Mouse (Mus musculus) forebrain, embryonic 12.5 days (tissue): Measurements from ENCODE around the gene Zswim3. TPM values are rescaled to one million over a fixed set of nuclear protein-coding genes. Genes with fewer than 3 reads are reported as not detected.

Experiments
- ATAC-seq: fragments of 200-750 bp; cut with Nextera tagmentation; 2 replicates; pipeline ENCODE4 v1.8.0; 2017; ENCODE audit warnings: moderate TSS enrichment; ENCODE audit not compliant: low FRiP score
- H3K27ac ChIP-seq: fragments of 300-500 bp; sonication (generic); 2 replicates; pipeline ENCODE4 v1.5.1; 2016; ENCODE audit warnings: mild to moderate bottlenecking
- H3K27me3 ChIP-seq: fragments of 300-500 bp; sonication (generic); 2 replicates; pipeline ENCODE4 v1.6.1; 2016; ENCODE audit warnings: mild to moderate bottlenecking
- H3K36me3 ChIP-seq: fragments of 300-500 bp; sonication (generic); replicated peaks from 2 replicates; pipeline ENCODE4 v1.6.1; 2016; ENCODE audit warnings: mild to moderate bottlenecking
- H3K4me1 ChIP-seq: fragments of 300-500 bp; sonication (generic); 2 replicates; pipeline ENCODE4 v1.6.1; 2016
- H3K4me2 ChIP-seq: fragments of 300-500 bp; sonication (generic); 2 replicates; pipeline ENCODE4 v1.6.1; 2016; ENCODE audit warnings: mild to moderate bottlenecking, moderate library complexity
- H3K4me3 ChIP-seq: fragments of 300-500 bp; sonication (generic); replicated peaks from 2 replicates; pipeline ENCODE4 v1.5.1; 2016; ENCODE audit warnings: mild to moderate bottlenecking
- H3K9ac ChIP-seq: fragments of 300-500 bp; sonication (generic); 2 replicates; pipeline ENCODE4 v1.6.1; 2016; ENCODE audit warnings: mild to moderate bottlenecking
- H3K9me3 ChIP-seq: fragments of 300-500 bp; sonication (generic); 2 replicates; pipeline ENCODE4 v1.6.1; 2016
- WGBS: fragments of 180-500 bp; shearing (Covaris S2); methylation state at CpG from one replicate; pipeline ENCODE4 v1.1.7; 2016; 5-methylcytosine and 5-hydroxymethylcytosine counted together
- polyA plus RNA-seq: library from polyadenylated mRNA; unstranded; fragments of >200 nt; fragmentation: Nextera tagmentation; extraction: Ambion mirVana; gene quantifications from 2 replicates; pipeline ENCODE4 v1.2.1, GENCODE M21; 2016

The Zswim3 gene
- polyA plus RNA-seq, 1 experiment from 2014 or later: 10.7 TPM

GRCm38 (mm10) chr2:164822636-164823165, 17.8 kb downstream of the Zswim3 start, which contains the start of gene Zswim1:
Gene Zswim1 (plus strand): TSS chr2:164822686.
- peaks cover 15% of the 10 kb centered on the region for H3K4me1 ChIP-seq
- no peaks in the 10 kb centered on the region for H3K9me3 ChIP-seq
- peak within 1 kb of the TSS; percentile 64 for H3K4me3 ChIP-seq
- H3K36me3 ChIP-seq: peaks cover 47% of the 10 kb centered on the region
- peak; percentile 99 for ATAC-seq
- 1% methylated on average over 32 of the region's 32 CpGs for WGBS
- peak within 1 kb of the TSS; percentile 53 for H3K4me2 ChIP-seq
- H3K27ac ChIP-seq: peak within 1 kb of the TSS; percentile 88
- H3K9ac ChIP-seq: peak within 1 kb of the TSS; percentile 67
- H3K27me3 ChIP-seq: no peaks in the 10 kb centered on the region

GRCm38 (mm10) chr2:164823181-164823585, 18.3 kb downstream of the Zswim3 start:
- no peaks in the 10 kb centered on the region for H3K27me3 ChIP-seq
- ATAC-seq: peak; percentile 75
- H3K4me1 ChIP-seq: peaks cover 15% of the 10 kb centered on the region
- 3% methylated on average over 10 of the region's 10 CpGs for WGBS
- H3K4me3 ChIP-seq: peak overlapping the region; percentile 64
- H3K9me3 ChIP-seq: no peaks in the 10 kb centered on the region
- H3K4me2 ChIP-seq: peak overlapping the region; percentile 53
- peaks cover 52% of the 10 kb centered on the region for H3K36me3 ChIP-seq
- H3K9ac ChIP-seq: peak overlapping the region; percentile 67
- H3K27ac ChIP-seq: peak overlapping the region; percentile 88

- H3K4me3 ChIP-seq: no peak overlapping the region
- H3K36me3 ChIP-seq: peaks cover 54% of the 10 kb centered on the region
- ATAC-seq: no peak
- no peaks in the 10 kb centered on the region for H3K27me3 ChIP-seq
- peak overlapping the region; percentile 53 for H3K4me2 ChIP-seq
- H3K27ac ChIP-seq: no peak overlapping the region
- no peak overlapping the region for H3K9ac ChIP-seq
- peaks cover 15% of the 10 kb centered on the region for H3K4me1 ChIP-seq
- WGBS: 91% methylated on average over 4 of the region's 4 CpGs
- H3K9me3 ChIP-seq: no peaks in the 10 kb centered on the region
Observed at GRCm38 (mm10) chr2:164823969-164824368, 19.1 kb downstream of the Zswim3 start.

- Histone ChIP-seq H3K4me3 (no peak overlapping the region), H3K4me2 (no peak overlapping the region), H3K9me3 (no peaks in the 10 kb centered on the region), H3K9ac (no peak overlapping the region), H3K27ac (no peak overlapping the region), H3K36me3 (peaks cover 48% of the 10 kb centered on the region), H3K4me1 (peaks cover 15% of the 10 kb centered on the region), H3K27me3 (no peaks in the 10 kb centered on the region)
- WGBS: 96% methylated on average over 17 of the region's 17 CpGs
- ATAC-seq: no peak
Observed at GRCm38 (mm10) chr2:164825521-164825920, 20.6 kb downstream of the Zswim3 start.

- WGBS: 89% methylated on average over 16 of the region's 16 CpGs
- no peak for ATAC-seq
Observed at GRCm38 (mm10) chr2:164827146-164827850, 22.4 kb downstream of the Zswim3 start.

GRCm38 (mm10) chr2:164828437-164828836, 23.5 kb downstream of the Zswim3 start, which contains the start of gene Spata25:
Gene Spata25 (minus strand): TSS chr2:164828537.
- H3K4me1 ChIP-seq: peaks cover 19% of the 10 kb centered on the region
- no peak within 1 kb of the TSS for H3K4me2 ChIP-seq
- H3K9me3 ChIP-seq: no peaks in the 10 kb centered on the region
- ATAC-seq: no peak
- no peaks in the 10 kb centered on the region for H3K27me3 ChIP-seq
- H3K27ac ChIP-seq: no peak within 1 kb of the TSS
- H3K4me3 ChIP-seq: no peak within 1 kb of the TSS
- H3K9ac ChIP-seq: no peak within 1 kb of the TSS
- 87% methylated on average over 6 of the region's 6 CpGs for WGBS
- peaks cover 39% of the 10 kb centered on the region for H3K36me3 ChIP-seq

More at GRCm38 (mm10) chr2:164827146-164827850, 22.4 kb downstream of the Zswim3 start:
- Histone ChIP-seq H3K9ac (no peak overlapping the region), H3K4me1 (peaks cover 13% of the 10 kb centered on the region), H3K4me3 (no peak overlapping the region), H3K27ac (no peak overlapping the region), H3K9me3 (no peaks in the 10 kb centered on the region), H3K4me2 (no peak overlapping the region), H3K27me3 (no peaks in the 10 kb centered on the region), H3K36me3 (peaks cover 39% of the 10 kb centered on the region)

GRCm38 (mm10) chr2:164829090-164829489, 24.2 kb downstream of the Zswim3 start:
- peaks cover 39% of the 10 kb centered on the region for H3K36me3 ChIP-seq
- no peak overlapping the region for H3K9ac ChIP-seq
- no peaks in the 10 kb centered on the region for H3K27me3 ChIP-seq
- no peaks in the 10 kb centered on the region for H3K9me3 ChIP-seq
- ATAC-seq: no peak
- no peak overlapping the region for H3K27ac ChIP-seq
- no peak overlapping the region for H3K4me3 ChIP-seq
- H3K4me1 ChIP-seq: peaks cover 16% of the 10 kb centered on the region
- 95% methylated on average over 1 of the region's 1 CpGs for WGBS
- no peak overlapping the region for H3K4me2 ChIP-seq

- Histone ChIP-seq H3K4me3 (no peak overlapping the region), H3K9me3 (no peaks in the 10 kb centered on the region), H3K36me3 (peaks cover 28% of the 10 kb centered on the region), H3K4me1 (peaks cover 26% of the 10 kb centered on the region), H3K27ac (no peak overlapping the region), H3K27me3 (no peaks in the 10 kb centered on the region), H3K4me2 (no peak overlapping the region), H3K9ac (no peak overlapping the region)
- 90% methylated on average over 10 of the region's 10 CpGs for WGBS
- no peak for ATAC-seq
Observed at GRCm38 (mm10) chr2:164831029-164831428, 26.1 kb downstream of the Zswim3 start.

GRCm38 (mm10) chr2:164832032-164832747, 27.3 kb downstream of the Zswim3 start:
- H3K27ac ChIP-seq: peak overlapping the region; percentile 65; the same call in 1 of the 2 replicates
- peaks cover 26% of the 10 kb centered on the region for H3K4me1 ChIP-seq
- H3K4me3 ChIP-seq: peak overlapping the region; percentile 77
- H3K9ac ChIP-seq: peak overlapping the region; percentile 78
- H3K9me3 ChIP-seq: no peaks in the 10 kb centered on the region
- H3K36me3 ChIP-seq: peaks cover 22% of the 10 kb centered on the region
- no peak for ATAC-seq
- WGBS: 66% methylated on average over 16 of the region's 16 CpGs
- H3K4me2 ChIP-seq: peak overlapping the region; percentile 100
- no peaks in the 10 kb centered on the region for H3K27me3 ChIP-seq

GRCm38 (mm10) chr2:164832748-164833301, 27.9 kb downstream of the Zswim3 start, which contains the start of gene Ctsa:
Gene Ctsa (plus strand): TSS chr2:164832873.
- WGBS: 2% methylated on average over 35 of the region's 35 CpGs
- H3K4me3 ChIP-seq: peak within 1 kb of the TSS; percentile 77

GRCm38 (mm10) chr2:164833314-164833959, 28.5 kb downstream of the Zswim3 start, which contains the start of gene Neurl2:
Gene Neurl2 (minus strand): TSS chr2:164833456.
- no peaks in the 10 kb centered on the region for H3K27me3 ChIP-seq
- peak within 1 kb of the TSS; percentile 78 for H3K9ac ChIP-seq
- peak within 1 kb of the TSS; percentile 77 for H3K4me3 ChIP-seq
- under 1% methylated on average over 31 of the region's 31 CpGs for WGBS
- no peaks in the 10 kb centered on the region for H3K9me3 ChIP-seq
- H3K27ac ChIP-seq: peak within 1 kb of the TSS; percentile 65
- H3K36me3 ChIP-seq: peaks cover 17% of the 10 kb centered on the region
- peak within 1 kb of the TSS; percentile 100 for H3K4me2 ChIP-seq
- peaks cover 26% of the 10 kb centered on the region for H3K4me1 ChIP-seq
- peak; percentile 71 for ATAC-seq

More at GRCm38 (mm10) chr2:164832748-164833301, 27.9 kb downstream of the Zswim3 start, which contains the start of gene Ctsa:
- Histone ChIP-seq H3K4me1 (peaks cover 26% of the 10 kb centered on the region), H3K36me3 (peaks cover 17% of the 10 kb centered on the region), H3K27ac (peak within 1 kb of the TSS; percentile 65), H3K27me3 (no peaks in the 10 kb centered on the region), H3K9me3 (no peaks in the 10 kb centered on the region), H3K4me2 (peak within 1 kb of the TSS; percentile 100), H3K9ac (peak within 1 kb of the TSS; percentile 78)
- peak; percentile 64 for ATAC-seq
